9 mouse cellular contexts compared by ENCODE assay signal in genomic region chr3:98061661-98062330, GRCm38 (mm10). TPM values are rescaled to one million over a fixed set of nuclear protein-coding genes. Genes with fewer than 3 reads are reported as not detected.
DNase-seq lines count a peak whose midpoint lies in the region; ATAC-seq lines count a peak whose summit lies in the region.
"Had no signal": no experiment of that assay in that cellular context is flagged by ENCODE, and none has a peak within 500 bp of the region (broad histone marks: within the 10 kb centered on the region; RNA-seq: fewer than 3 reads in every experiment).

No protein-coding gene starts in this region.

- no peaks in the 10 kb centered on the region for H3K36me3 ChIP-seq in lung, embryonic 15.5 days
- no peaks in the 10 kb centered on the region for H3K36me3 ChIP-seq in intestine, embryonic 15.5 days
- no peaks in the 10 kb centered on the region for H3K36me3 ChIP-seq in neural tube, embryonic 13.5 days

- no peak for ATAC-seq in lung, embryonic 15.5 days (ENCODE audit: borderline replicate concordance, extremely low read depth, low FRiP score, low TSS enrichment)
- no peak for ATAC-seq in intestine, embryonic 15.5 days
- ATAC-seq in neural tube, embryonic 13.5 days (ENCODE audit: low read depth) = no peak

- H3K9ac ChIP-seq in lung, embryonic 15.5 days = peak overlapping the region; percentile 5; the same call in 1 of the 2 replicates
- no peak overlapping the region for H3K9ac ChIP-seq in intestine, embryonic 15.5 days
- H3K9ac ChIP-seq in neural tube, embryonic 13.5 days = peak overlapping the region; percentile 55

- peak overlapping the region; percentile 91 for H3K27ac ChIP-seq in lung, embryonic 15.5 days
- peak overlapping the region; percentile 84; the same call in 1 of the 2 replicates for H3K27ac ChIP-seq in intestine, embryonic 15.5 days
- H3K27ac ChIP-seq in neural tube, embryonic 13.5 days (replicated peaks) = peak overlapping the region; percentile 90

- 18% methylated on average over 13 of the region's 13 CpGs for WGBS in lung, embryonic 15.5 days
- 37% methylated on average over 13 of the region's 13 CpGs for WGBS in intestine, embryonic 15.5 days
- WGBS in neural tube, embryonic 13.5 days = 42% methylated on average over 13 of the region's 13 CpGs

- no peaks in the 10 kb centered on the region for H3K27me3 ChIP-seq in lung, embryonic 15.5 days
- H3K27me3 ChIP-seq in intestine, embryonic 15.5 days (replicated peaks) = no peaks in the 10 kb centered on the region
- no peaks in the 10 kb centered on the region for H3K27me3 ChIP-seq in neural tube, embryonic 13.5 days

- peaks cover 69% of the 10 kb centered on the region for H3K4me1 ChIP-seq in lung, embryonic 15.5 days
- peaks cover 36% of the 10 kb centered on the region for H3K4me1 ChIP-seq in intestine, embryonic 15.5 days (replicated peaks)
- peaks cover 53% of the 10 kb centered on the region for H3K4me1 ChIP-seq in neural tube, embryonic 13.5 days (replicated peaks)

- no peak overlapping the region for H3K4me3 ChIP-seq in lung, embryonic 15.5 days
- no peak overlapping the region for H3K4me3 ChIP-seq in intestine, embryonic 15.5 days (replicated peaks)
- H3K4me3 ChIP-seq in neural tube, embryonic 13.5 days = no peak overlapping the region

- no peaks in the 10 kb centered on the region for H3K9me3 ChIP-seq in lung, embryonic 15.5 days
- no peaks in the 10 kb centered on the region for H3K9me3 ChIP-seq in intestine, embryonic 15.5 days
- H3K9me3 ChIP-seq in neural tube, embryonic 13.5 days = no peaks in the 10 kb centered on the region

- peak; percentile 35 for DNase-seq in adrenal gland, postnatal 14 days
- no peak for DNase-seq in adrenal gland, postnatal 10 days
- DNase-seq in lung, postnatal 25 days (ENCODE audit: low spot score) = no peak
- DNase-seq in thymus, postnatal 36 days = no peak
- DNase-seq in gastrocnemius, adult 8-10 months (ENCODE audit: low spot score in 2 of 2) = no peak
- DNase-seq: cerebellum, postnatal 36 days had no signal

- H3K4me2 ChIP-seq in lung, embryonic 15.5 days = no peak overlapping the region
- H3K4me2 ChIP-seq in intestine, embryonic 15.5 days (replicated peaks) = no peak overlapping the region
- no peak overlapping the region for H3K4me2 ChIP-seq in neural tube, embryonic 13.5 days

RNA-seq across cellular contexts. Expression of gene Notch2, which starts 48.5 kb away (rescaled TPM):
- total RNA-seq in adrenal gland, postnatal 14 days (2021) = 46.7 and 47.6 TPM in 2 replicates
- total RNA-seq in adrenal gland, postnatal 10 days (2021) = 10 to 100 TPM; 37.0 to 48.5 TPM
- polyA plus RNA-seq in lung, embryonic 15.5 days (2015; fragmentation: Nextera tagmentation; extraction: Ambion mirVana) = 33.4 and 35.1 TPM in 2 replicates
- polyA plus RNA-seq in intestine, embryonic 15.5 days (2015; fragmentation: Nextera tagmentation; extraction: Ambion mirVana) = 15.8 and 17.9 TPM in 2 replicates
- polyA plus RNA-seq in neural tube, embryonic 13.5 days (2015; fragmentation: Nextera tagmentation; extraction: Ambion mirVana) = 11.2 and 14.1 TPM in 2 replicates
- total RNA-seq in gastrocnemius, adult 8-10 months (2022) = 1 to 10 TPM; 5.6 to 7.9 (median 6.9) TPM
